Mouse (Mus musculus): ENCODE data around the gene Ptprf. TPM values are rescaled to one million over a fixed set of nuclear protein-coding genes. Genes with fewer than 3 reads are reported as not detected.

The Ptprf gene
- total RNA-seq (2021): 10 to 100 TPM; 69.8 to 73.0 TPM
- long read RNA-seq, experiment 1, full-length matches to known transcripts: 1 of 20 reads
- long read RNA-seq, experiment 1, partial matches to known transcripts: 11 of 20 reads
- long read RNA-seq, experiment 1, other reads (novel, unspliced or antisense): 8 of 20 reads
- long read RNA-seq, experiment 2, full-length matches to known transcripts: 3 of 30 reads
- long read RNA-seq, experiment 2, partial matches to known transcripts: 14 of 30 reads
- long read RNA-seq, experiment 2, other reads (novel, unspliced or antisense): 13 of 30 reads

- H3K27ac ChIP-seq: peak within 1 kb of the TSS; percentile 87
- TF ChIP-seq CTCF (conservative IDR thresholded peaks at IDR 0.05): no peak
- DNase-seq (ENCODE audit: low spot score in 2 of 2): peak; percentile 67 to 77
These were observed at the start of gene Ptprf for GRCm38 (mm10) chr4:118291231-118291630. TSS of gene Ptprf (minus strand) at chr4:118291405.

GRCm38 (mm10) chr4:118336658-118337057 is 45.5 kb upstream of the Ptprf start:
- DNase-seq (ENCODE audit: low spot score in 2 of 2): peak in 1 of 2 experiments; percentile 43

More at GRCm38 (mm10) chr4:118291231-118291630, at the start of gene Ptprf:
- peak within 1 kb of the TSS; percentile 60 for H3K4me3 ChIP-seq

GRCm38 (mm10) chr4:118335991-118336390 is 44.8 kb upstream of the Ptprf start:
- DNase-seq (ENCODE audit: low spot score in 2 of 2): no peak
- H3K4me3 ChIP-seq: no peak overlapping the region
- no peak for TF ChIP-seq CTCF (conservative IDR thresholded peaks at IDR 0.05)

More at GRCm38 (mm10) chr4:118336658-118337057, 45.5 kb upstream of the Ptprf start:
- Histone ChIP-seq H3K4me3 (no peak overlapping the region), H3K27ac (no peak overlapping the region)
- TF ChIP-seq CTCF (conservative IDR thresholded peaks at IDR 0.05): peak; percentile 66

GRCm38 (mm10) chr4:118331777-118332176 is 40.6 kb upstream of the Ptprf start:
- no peak overlapping the region for H3K27ac ChIP-seq
- TF ChIP-seq CTCF (conservative IDR thresholded peaks at IDR 0.05): no peak
- H3K4me3 ChIP-seq: no peak overlapping the region
- no peak for DNase-seq (ENCODE audit: low spot score in 2 of 2)

More at GRCm38 (mm10) chr4:118335991-118336390, 44.8 kb upstream of the Ptprf start:
- no peak overlapping the region for H3K27ac ChIP-seq

GRCm38 (mm10) chr4:118326476-118326875 is 35.3 kb upstream of the Ptprf start:
- no peak for DNase-seq (ENCODE audit: low spot score in 2 of 2)
- no peak overlapping the region for H3K27ac ChIP-seq
- no peak for TF ChIP-seq CTCF (conservative IDR thresholded peaks at IDR 0.05)
- no peak overlapping the region for H3K4me3 ChIP-seq

GRCm38 (mm10) chr4:118320636-118321035 is 29.4 kb upstream of the Ptprf start:
- Histone ChIP-seq H3K27ac (no peak overlapping the region), H3K4me3 (no peak overlapping the region)
- no peak for TF ChIP-seq CTCF (conservative IDR thresholded peaks at IDR 0.05)
- no peak for DNase-seq (ENCODE audit: low spot score in 2 of 2)

GRCm38 (mm10) chr4:118319706-118320344 is 28.6 kb upstream of the Ptprf start:
- DNase-seq (ENCODE audit: low spot score in 2 of 2): no peak

GRCm38 (mm10) chr4:118316662-118317061 is 25.5 kb upstream of the Ptprf start:
- no peak overlapping the region for H3K4me3 ChIP-seq
- no peak for TF ChIP-seq CTCF (conservative IDR thresholded peaks at IDR 0.05)

More at GRCm38 (mm10) chr4:118319706-118320344, 28.6 kb upstream of the Ptprf start:
- Histone ChIP-seq H3K27ac (no peak overlapping the region), H3K4me3 (no peak overlapping the region)
- TF ChIP-seq CTCF (conservative IDR thresholded peaks at IDR 0.05): no peak

GRCm38 (mm10) chr4:118315286-118315685 is 24.1 kb upstream of the Ptprf start:
- no peak for DNase-seq (ENCODE audit: low spot score in 2 of 2)
- Histone ChIP-seq H3K27ac (no peak overlapping the region), H3K4me3 (no peak overlapping the region)
- TF ChIP-seq CTCF (conservative IDR thresholded peaks at IDR 0.05): no peak

More at GRCm38 (mm10) chr4:118316662-118317061, 25.5 kb upstream of the Ptprf start:
- DNase-seq (ENCODE audit: low spot score in 2 of 2): no peak
- no peak overlapping the region for H3K27ac ChIP-seq

- DNase-seq (ENCODE audit: low spot score in 2 of 2): no peak
- H3K27ac ChIP-seq: no peak overlapping the region
- H3K4me3 ChIP-seq: no peak overlapping the region
- no peak for TF ChIP-seq CTCF (conservative IDR thresholded peaks at IDR 0.05)
These were observed 19.3 kb upstream of the Ptprf start for GRCm38 (mm10) chr4:118310461-118310860.

GRCm38 (mm10) chr4:118307533-118308263 is 16.5 kb upstream of the Ptprf start:
- no peak for DNase-seq (ENCODE audit: low spot score in 2 of 2)
- Histone ChIP-seq H3K27ac (no peak overlapping the region), H3K4me3 (no peak overlapping the region)
- no peak for TF ChIP-seq CTCF (conservative IDR thresholded peaks at IDR 0.05)

- no peak overlapping the region for H3K4me3 ChIP-seq
- no peak for DNase-seq (ENCODE audit: low spot score in 2 of 2)
- no peak overlapping the region for H3K27ac ChIP-seq
- no peak for TF ChIP-seq CTCF (conservative IDR thresholded peaks at IDR 0.05)
These were observed 15.0 kb upstream of the Ptprf start for GRCm38 (mm10) chr4:118306113-118306696.

GRCm38 (mm10) chr4:118304984-118305383 is 13.8 kb upstream of the Ptprf start:
- H3K27ac ChIP-seq: no peak overlapping the region
- no peak overlapping the region for H3K4me3 ChIP-seq
- TF ChIP-seq CTCF (conservative IDR thresholded peaks at IDR 0.05): no peak
- DNase-seq (ENCODE audit: low spot score in 2 of 2): no peak

Measured in layer of hippocampus, adult 2 months (tissue).